Mouse (Mus musculus) ES-Bruce4 (cell line): ENCODE results near the gene Hormad1.

ENCODE experiments used
- CTCF ChIP-seq: IDR thresholded peaks from one replicate; pipeline ENCODE4 v1.8.1; 2011; ENCODE audit warnings: low read depth, low read length
- POLR2A ChIP-seq: IDR thresholded peaks from one replicate; pipeline ENCODE4 v1.8.1; 2011; ENCODE audit warnings: low read length; ENCODE audit not compliant: insufficient read depth

GRCm38 (mm10) chr3:95524673-95525072 lies 34.8 kb upstream of the Hormad1 start:
- TF ChIP-seq POLR2A: no peak
- TF ChIP-seq CTCF: no peak
